In genomic region chr17:78598624-78599023, GRCm38 (mm10) we compare ENCODE assay signal across 7 mouse cellular contexts.
DNase-seq lines count a peak whose midpoint lies in the region; ATAC-seq and TF ChIP-seq lines count a peak whose summit lies in the region.

No protein-coding gene starts in this region.

- no peak for TF ChIP-seq POLR2A in kidney, adult 2 months (IDR thresholded peaks at IDR 0.05; ENCODE audit: low read depth, low read length)
- no peak for TF ChIP-seq POLR2A in cortical plate, adult 2 months (IDR thresholded peaks at IDR 0.05; ENCODE audit: extremely low read depth, insufficient read depth, low read length)

- no peak overlapping the region for H3K27ac ChIP-seq in kidney, adult 2 months (ENCODE audit: insufficient read depth, low read depth, low read length)
- H3K27ac ChIP-seq in kidney, embryonic 15.5 days: no peak overlapping the region
- no peak overlapping the region for H3K27ac ChIP-seq in cortical plate, adult 2 months (ENCODE audit: insufficient read depth, low read length)

- no peaks in the 10 kb centered on the region for H3K4me1 ChIP-seq in kidney, adult 2 months (ENCODE audit: control insufficient read depth, insufficient read depth, low read length)
- no peaks in the 10 kb centered on the region for H3K4me1 ChIP-seq in kidney, embryonic 15.5 days
- peaks cover 2% of the 10 kb centered on the region; the same call in 1 of the 2 replicates for H3K4me1 ChIP-seq in cortical plate, adult 2 months (ENCODE audit: control insufficient read depth, insufficient read depth, low read length)

- no peaks in the 10 kb centered on the region for H3K9me3 ChIP-seq in kidney, embryonic 15.5 days (replicated peaks)

- ATAC-seq in kidney, embryonic 15.5 days (replicated peaks; ENCODE audit: low FRiP score): no peak

- 0 out of 2 replicates have a peak, but pooled peaks have one; percentile 0 for TF ChIP-seq CTCF in kidney, adult 2 months (conservative IDR thresholded peaks at IDR 0.05; ENCODE audit: insufficient read depth, insufficient read length, low read depth, low read length)
- TF ChIP-seq CTCF in cortical plate, adult 2 months (IDR thresholded peaks at IDR 0.05; ENCODE audit: extremely low read depth, insufficient read depth, low read length): 0 out of 2 replicates have a peak, but pooled peaks have one; percentile 5

- H3K4me3 ChIP-seq in kidney, adult 2 months (ENCODE audit: insufficient read depth, low read depth, low read length): no peak overlapping the region
- no peak overlapping the region for H3K4me3 ChIP-seq in kidney, embryonic 15.5 days (replicated peaks)
- no peak overlapping the region for H3K4me3 ChIP-seq in cortical plate, adult 2 months (ENCODE audit: insufficient read depth, low read length)

- no peak overlapping the region for H3K9ac ChIP-seq in kidney, embryonic 15.5 days

- no peak overlapping the region for H3K4me2 ChIP-seq in kidney, embryonic 15.5 days

- no peaks in the 10 kb centered on the region for H3K27me3 ChIP-seq in kidney, adult 2 months (replicated peaks; ENCODE audit: control insufficient read depth, insufficient read depth, low read length)
- no peaks in the 10 kb centered on the region for H3K27me3 ChIP-seq in kidney, embryonic 15.5 days

- WGBS in kidney, adult 2 months: 9% methylated on average over 3 of the region's 3 CpGs
- 16% methylated on average over 3 of the region's 3 CpGs for WGBS in kidney, embryonic 15.5 days

- no peaks in the 10 kb centered on the region for H3K36me3 ChIP-seq in kidney, adult 2 months (ENCODE audit: control insufficient read depth, insufficient read depth, low read length)
- no peaks in the 10 kb centered on the region for H3K36me3 ChIP-seq in kidney, embryonic 15.5 days

- DNase-seq in kidney, adult 2 months: peak; percentile 51
- peak; percentile 65 to 67 for DNase-seq in B cell, adult 2 months
- peak; percentile 32 to 42 for DNase-seq in CD8-positive naive resting alpha-beta T cell, adult 2 months (ENCODE audit: low read depth in 2 of 2, low spot score in 2 of 2)
- peak; percentile 36 to 39 for DNase-seq in natural killer cell, adult 2 months (ENCODE audit: low spot score in 2 of 2)
- no peak for DNase-seq in right cerebral cortex, postnatal 10 days (ENCODE audit: low spot score in 2 of 2)

Comparison
In these comparisons a context has a peak if more than half of its experiments do, and no peak if none do; other contexts are left out.
1. DNase-seq: peak in kidney, adult 2 months (single experiment), B cell, adult 2 months (2 of 2), CD8-positive naive resting alpha-beta T cell, adult 2 months (2 of 2) and natural killer cell, adult 2 months (2 of 2); none in right cerebral cortex, postnatal 10 days (0 of 2).